Mouse (Mus musculus) heart, embryonic 12.5 days (tissue): ENCODE results near the gene Rdh9. TPM values are rescaled to one million over a fixed set of nuclear protein-coding genes. Genes with fewer than 3 reads are reported as not detected.
"Not testable (repeated sequence)": the region's sequence is repeated elsewhere in the genome, so short reads cannot be mapped to it uniquely, and the experiment has no call there.

Experiments
- ATAC-seq: fragments of 200-750 bp; cut with Nextera tagmentation; 2 replicates; pipeline ENCODE4 v1.8.0; 2017; ENCODE audit warnings: moderate TSS enrichment, moderate library complexity; ENCODE audit not compliant: insufficient number of reproducible peaks, low FRiP score
- H3K27ac ChIP-seq: fragments of 300-500 bp; sonication (generic); 2 replicates; pipeline ENCODE4 v1.5.1; 2016; ENCODE audit warnings: mild to moderate bottlenecking, moderate library complexity; ENCODE audit not compliant: poor library complexity, severe bottlenecking
- H3K27me3 ChIP-seq: fragments of 300-500 bp; sonication (generic); replicated peaks from 2 replicates; pipeline ENCODE4 v1.6.1; 2016; ENCODE audit warnings: mild to moderate bottlenecking, moderate library complexity
- H3K36me3 ChIP-seq: fragments of 300-500 bp; sonication (generic); 2 replicates; pipeline ENCODE4 v1.6.1; 2016; ENCODE audit warnings: mild to moderate bottlenecking, moderate library complexity
- H3K4me1 ChIP-seq: fragments of 300-500 bp; sonication (generic); replicated peaks from 2 replicates; pipeline ENCODE4 v1.6.1; 2016; ENCODE audit warnings: mild to moderate bottlenecking
- H3K4me2 ChIP-seq: fragments of 300-500 bp; sonication (generic); 2 replicates; pipeline ENCODE4 v1.6.1; 2016; ENCODE audit warnings: mild to moderate bottlenecking, moderate library complexity
- H3K4me3 ChIP-seq: fragments of 300-500 bp; sonication (generic); 2 replicates; pipeline ENCODE4 v1.5.1; 2016; ENCODE audit warnings: mild to moderate bottlenecking
- H3K9ac ChIP-seq: fragments of 300-500 bp; sonication (generic); 2 replicates; pipeline ENCODE4 v1.6.1; 2016; ENCODE audit warnings: mild to moderate bottlenecking, moderate library complexity
- H3K9me3 ChIP-seq: fragments of 300-500 bp; sonication (generic); replicated peaks from 2 replicates; pipeline ENCODE4 v1.6.1; 2016; ENCODE audit warnings: mild to moderate bottlenecking, moderate library complexity
- WGBS: fragments of 180-500 bp; shearing (Covaris S2); methylation state at CpG from one replicate; pipeline ENCODE4 v1.1.7; 2016; 5-methylcytosine and 5-hydroxymethylcytosine counted together
- polyA plus RNA-seq: library from polyadenylated mRNA; unstranded; fragments of >200 nt; fragmentation: Nextera tagmentation; extraction: Ambion mirVana; gene quantifications from 2 replicates; pipeline ENCODE4 v1.2.1, GENCODE M21; 2016

The Rdh9 gene
- polyA plus RNA-seq, 1 experiment from 2014 or later = 0.10 TPM

DNA sequence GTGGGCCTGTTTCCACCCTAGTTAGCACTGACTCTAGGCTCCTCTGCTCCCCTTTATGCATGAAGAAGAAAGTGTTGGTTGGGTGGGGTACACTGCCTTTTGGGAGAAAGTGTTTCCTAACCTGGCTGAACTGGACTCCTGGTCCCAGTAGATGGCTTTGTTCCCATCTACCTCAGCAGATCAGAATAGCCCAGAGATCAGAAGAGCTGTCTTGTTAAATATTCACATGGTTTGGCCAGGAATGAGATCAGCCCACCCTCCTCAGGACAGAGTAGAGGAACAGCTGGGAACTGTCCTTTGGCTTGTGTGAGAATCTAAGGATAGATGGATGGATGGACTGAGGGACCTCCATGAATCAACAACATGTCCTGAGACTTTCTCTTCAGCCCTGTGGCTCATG lies 39.7 kb downstream of the Rdh9 start:
- H3K27ac ChIP-seq = no peak overlapping the region
- no peak for ATAC-seq
- H3K9me3 ChIP-seq = peaks cover 20% of the 10 kb centered on the region
- H3K36me3 ChIP-seq = no peaks in the 10 kb centered on the region
- H3K9ac ChIP-seq = no peak overlapping the region
- no peaks in the 10 kb centered on the region for H3K4me1 ChIP-seq
- no peak overlapping the region for H3K4me2 ChIP-seq
- no peaks in the 10 kb centered on the region for H3K27me3 ChIP-seq
- no peak overlapping the region for H3K4me3 ChIP-seq

DNA sequence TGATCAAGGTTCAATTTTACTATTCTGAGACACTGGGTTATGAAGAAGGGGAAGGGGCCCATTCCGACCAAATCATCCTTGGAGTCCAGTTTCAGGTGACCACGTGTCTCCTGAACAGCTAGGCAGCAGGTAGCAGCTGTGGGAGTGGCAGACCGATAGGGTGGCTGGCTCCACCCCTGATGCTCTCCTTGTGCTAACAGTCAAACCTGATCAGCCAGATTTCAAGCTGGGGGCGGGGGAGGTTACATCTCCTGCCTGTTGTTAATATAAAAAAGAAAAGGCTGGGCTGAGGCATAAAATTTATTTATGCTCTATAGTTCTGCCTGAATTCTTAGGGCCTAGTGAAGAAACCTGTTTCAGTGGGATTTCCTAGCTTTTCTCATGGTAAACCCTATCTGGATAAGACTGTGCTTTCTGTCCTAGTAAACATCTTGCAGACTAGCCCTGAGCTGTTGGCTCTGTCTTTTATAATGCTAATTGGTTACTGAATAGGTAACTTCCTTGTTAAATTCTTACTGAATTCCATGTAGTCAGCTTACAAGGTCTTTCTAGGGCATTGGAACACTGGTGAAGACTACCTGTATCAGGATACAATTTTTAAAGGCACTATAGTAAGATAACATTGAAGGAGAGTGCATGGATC lies 41.2 kb downstream of the Rdh9 start:
- H3K27ac ChIP-seq, H3K36me3 ChIP-seq, H3K4me3 ChIP-seq, H3K9ac ChIP-seq, ATAC-seq, H3K4me1 ChIP-seq, H3K4me2 ChIP-seq, H3K27me3 ChIP-seq: not testable (repeated sequence)
- WGBS = 73% methylated on average over 4 of the region's 4 CpGs
- H3K9me3 ChIP-seq = peaks cover 22% of the 10 kb centered on the region

DNA sequence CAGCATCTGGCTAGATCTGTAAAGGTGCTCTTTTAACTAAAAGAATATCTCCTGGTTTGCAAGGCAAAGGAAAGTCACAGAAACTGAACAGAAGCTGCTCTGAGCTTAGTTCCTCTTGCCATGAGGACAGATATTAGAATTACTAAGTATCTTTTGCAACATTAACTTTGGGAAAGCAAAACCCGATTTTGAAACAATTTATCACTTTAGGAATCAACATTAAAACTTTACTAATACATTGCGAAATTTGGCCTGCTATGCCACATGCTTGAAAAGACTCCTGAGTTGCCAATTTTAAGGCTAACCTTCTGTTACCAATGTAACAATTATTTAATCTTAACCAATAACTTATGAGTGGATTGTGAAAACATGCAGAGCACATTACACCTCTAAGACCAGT lies 45.6 kb downstream of the Rdh9 start:
- not testable (repeated sequence) for ATAC-seq, H3K9ac ChIP-seq, H3K4me1 ChIP-seq, H3K36me3 ChIP-seq, H3K27ac ChIP-seq, H3K4me2 ChIP-seq, H3K27me3 ChIP-seq, H3K4me3 ChIP-seq
- 68% methylated on average over 2 of the region's 2 CpGs for WGBS
- H3K9me3 ChIP-seq = peaks cover 20% of the 10 kb centered on the region

DNA sequence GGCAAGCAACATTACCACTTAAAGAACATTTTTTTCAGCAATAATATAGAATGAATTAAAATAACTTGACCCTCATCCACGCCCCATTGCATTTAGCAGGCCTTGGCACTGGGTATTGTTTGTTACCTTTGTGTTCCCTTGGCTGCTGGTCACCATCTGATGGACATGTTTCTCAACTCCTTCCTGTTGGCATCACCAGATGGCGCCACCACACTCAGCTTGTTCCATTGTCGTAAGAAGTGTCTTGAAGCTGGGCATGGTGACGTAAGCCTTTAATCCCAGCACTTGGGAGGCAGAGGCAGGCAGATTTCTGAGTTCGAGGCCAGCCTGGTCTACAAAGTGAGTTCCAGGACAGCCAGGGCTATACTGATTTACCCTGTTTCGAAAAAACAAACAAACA lies 49.2 kb downstream of the Rdh9 start:
- ATAC-seq = no peak
- no peak overlapping the region for H3K27ac ChIP-seq
- no peaks in the 10 kb centered on the region for H3K27me3 ChIP-seq
- H3K9me3 ChIP-seq = peaks cover 10% of the 10 kb centered on the region
- 73% methylated on average over 6 of the region's 6 CpGs for WGBS
- H3K36me3 ChIP-seq = no peaks in the 10 kb centered on the region
- no peak overlapping the region for H3K4me3 ChIP-seq
- H3K4me1 ChIP-seq = no peaks in the 10 kb centered on the region
- H3K4me2 ChIP-seq = no peak overlapping the region
- no peak overlapping the region for H3K9ac ChIP-seq

DNA sequence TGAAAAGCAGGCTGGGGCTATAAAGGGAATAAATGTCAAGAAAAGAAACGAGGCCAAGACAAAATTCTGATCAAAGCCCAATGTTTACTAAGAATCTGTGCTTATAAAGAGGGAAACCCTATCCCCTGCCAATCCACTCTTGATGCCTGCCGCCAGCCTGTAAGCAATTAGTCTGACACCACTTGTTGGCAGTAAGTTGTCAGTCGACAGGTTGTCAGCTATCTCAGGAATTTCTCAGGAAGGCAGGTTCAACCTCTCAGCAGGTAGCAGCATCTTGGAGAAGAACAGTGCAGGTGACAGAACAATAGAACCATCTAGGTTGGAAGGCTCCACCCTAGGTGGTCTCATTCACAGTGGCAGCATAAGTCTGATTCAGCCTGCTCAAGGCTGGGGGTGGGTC lies 52.9 kb downstream of the Rdh9 start:
- Histone ChIP-seq H3K36me3 (no peaks in the 10 kb centered on the region), H3K4me1 (no peaks in the 10 kb centered on the region), H3K4me3 (no peak overlapping the region), H3K9ac (no peak overlapping the region), H3K27ac (no peak overlapping the region), H3K4me2 (no peak overlapping the region), H3K9me3 (0 out of 2 replicates have a peak, but pooled peaks cover 6% of the 10 kb centered on the region), H3K27me3 (no peaks in the 10 kb centered on the region)
- 68% methylated on average over 3 of the region's 3 CpGs for WGBS
- ATAC-seq = no peak

DNA sequence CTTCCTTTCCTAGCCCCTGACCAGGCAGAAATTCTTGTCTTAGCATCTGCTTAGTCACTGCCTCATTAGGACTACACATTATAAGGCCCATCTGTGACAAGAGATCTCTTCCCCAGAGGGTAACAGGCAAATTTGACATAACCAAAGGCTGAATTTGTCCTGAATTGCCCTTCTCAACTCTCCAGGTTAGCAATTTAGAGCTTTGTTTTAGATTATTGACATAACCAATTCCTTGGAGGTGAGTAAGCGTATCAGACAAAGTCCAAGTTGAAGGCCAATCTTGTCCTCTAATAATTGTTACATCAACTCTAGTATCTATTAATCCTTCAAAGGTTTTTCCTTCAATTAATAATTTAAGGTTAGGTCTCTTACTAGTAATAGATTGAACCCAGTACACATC lies 58.0 kb downstream of the Rdh9 start:
- H3K4me3 ChIP-seq, H3K27me3 ChIP-seq, H3K4me2 ChIP-seq, H3K27ac ChIP-seq, ATAC-seq, H3K4me1 ChIP-seq, H3K9ac ChIP-seq, H3K36me3 ChIP-seq: not testable (repeated sequence)
- H3K9me3 ChIP-seq = peaks cover 13% of the 10 kb centered on the region; the same call in 1 of the 2 replicates
- WGBS = 89% methylated on average over 1 of the region's 1 CpGs

DNA sequence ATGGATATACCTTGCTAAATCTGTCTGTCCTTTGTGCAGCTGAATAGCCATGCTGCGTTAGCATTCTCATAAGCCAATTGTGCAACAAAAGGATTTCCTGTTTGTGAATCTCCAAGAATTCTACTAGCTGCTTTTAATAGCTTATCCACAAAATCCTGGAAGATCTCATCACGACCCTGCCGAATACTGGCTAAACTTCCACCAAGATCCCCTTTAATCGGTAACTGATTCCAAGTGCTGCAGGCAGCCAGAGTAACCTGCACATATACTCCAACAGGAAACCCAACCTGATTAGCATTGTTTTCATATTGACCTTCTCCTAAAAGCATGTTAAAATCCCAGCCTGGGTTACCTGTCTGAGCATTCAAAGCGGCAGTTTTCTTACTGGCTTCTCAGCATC lies 59.1 kb downstream of the Rdh9 start:
- Histone ChIP-seq H3K36me3 (no peaks in the 10 kb centered on the region), H3K27ac (no peak overlapping the region), H3K4me1 (no peaks in the 10 kb centered on the region), H3K4me2 (no peak overlapping the region), H3K9ac (no peak overlapping the region), H3K9me3 (peaks cover 13% of the 10 kb centered on the region; the same call in 1 of the 2 replicates), H3K27me3 (no peaks in the 10 kb centered on the region), H3K4me3 (no peak overlapping the region)
- no peak for ATAC-seq
- 67% methylated on average over 5 of the region's 5 CpGs for WGBS

DNA sequence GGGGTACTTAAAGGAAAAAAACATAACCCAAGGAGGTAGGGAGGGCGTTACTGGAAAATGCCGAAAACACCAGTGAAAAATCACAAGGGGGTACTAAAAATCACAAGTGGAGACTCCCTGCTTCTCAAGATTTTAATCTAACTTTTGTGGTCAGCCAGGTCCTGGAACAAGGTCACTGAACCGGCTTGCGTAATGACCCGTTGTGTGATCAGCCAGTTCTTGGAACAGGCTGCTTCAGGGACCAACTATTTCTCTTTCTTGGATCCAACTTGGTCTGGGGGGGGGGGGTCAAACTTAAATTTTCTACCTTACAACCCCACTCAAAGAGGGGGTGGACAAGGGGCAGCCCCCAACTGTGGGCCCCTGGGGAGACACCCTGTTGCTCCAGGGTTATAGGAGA lies 61.6 kb downstream of the Rdh9 start:
- not testable (repeated sequence) for H3K4me1 ChIP-seq, H3K4me3 ChIP-seq, H3K36me3 ChIP-seq, H3K27me3 ChIP-seq, H3K4me2 ChIP-seq, H3K27ac ChIP-seq, H3K9ac ChIP-seq, ATAC-seq
- peaks cover 13% of the 10 kb centered on the region; the same call in 1 of the 2 replicates for H3K9me3 ChIP-seq
- WGBS = 90% methylated on average over 5 of the region's 5 CpGs

DNA sequence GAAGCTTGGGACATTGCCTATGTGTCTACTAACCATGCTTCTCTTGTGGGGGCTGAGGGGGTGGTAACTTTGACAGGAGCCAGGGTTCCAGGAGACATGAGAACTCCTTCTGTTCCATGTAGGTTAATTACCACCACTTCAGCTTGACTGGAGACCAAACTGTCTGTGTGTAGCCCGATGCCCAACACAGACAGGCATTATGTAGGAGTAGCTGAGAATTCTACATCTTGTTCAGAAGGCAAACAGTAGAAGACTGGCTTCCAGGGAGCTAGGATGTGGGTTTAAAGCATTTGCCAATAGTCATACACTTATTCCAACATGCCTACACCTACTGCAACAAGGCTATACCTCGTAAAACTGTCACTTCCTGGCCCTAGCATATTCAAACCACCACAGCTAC lies 62.4 kb downstream of the Rdh9 start:
- Histone ChIP-seq H3K4me2 (no peak overlapping the region), H3K27ac (no peak overlapping the region), H3K27me3 (no peaks in the 10 kb centered on the region), H3K9ac (no peak overlapping the region), H3K4me1 (no peaks in the 10 kb centered on the region), H3K4me3 (no peak overlapping the region), H3K36me3 (no peaks in the 10 kb centered on the region), H3K9me3 (peaks cover 13% of the 10 kb centered on the region; the same call in 1 of the 2 replicates)
- no peak for ATAC-seq
- 72% methylated on average over 2 of the region's 2 CpGs for WGBS

DNA sequence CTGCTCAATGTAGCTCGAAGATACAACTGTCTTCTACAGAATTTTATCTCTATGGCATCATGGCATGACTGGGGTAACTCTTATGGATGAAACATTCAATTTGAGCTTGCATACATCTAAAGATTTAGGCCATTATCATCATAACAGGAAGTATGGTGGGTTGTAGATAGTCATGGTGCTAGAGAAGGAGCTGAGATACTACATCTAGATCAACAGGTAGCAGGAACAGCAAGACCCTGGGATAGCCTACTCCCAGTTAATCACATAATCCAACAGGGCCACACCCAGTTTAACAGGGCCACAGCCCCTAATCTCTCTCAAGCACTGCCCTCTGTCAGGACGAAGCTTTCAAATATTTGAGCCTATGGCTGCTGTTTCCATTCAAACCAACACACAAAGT lies 64.6 kb downstream of the Rdh9 start:
- H3K36me3 ChIP-seq = no peaks in the 10 kb centered on the region
- no peak overlapping the region for H3K9ac ChIP-seq
- H3K4me1 ChIP-seq = no peaks in the 10 kb centered on the region
- no peak for ATAC-seq
- H3K9me3 ChIP-seq = peaks cover 13% of the 10 kb centered on the region; the same call in 1 of the 2 replicates
- no peak overlapping the region for H3K4me3 ChIP-seq
- H3K4me2 ChIP-seq = no peak overlapping the region
- no peaks in the 10 kb centered on the region for H3K27me3 ChIP-seq
- H3K27ac ChIP-seq = no peak overlapping the region
- 43% methylated on average over 2 of the region's 2 CpGs for WGBS
